Comparison of ENCODE assay signal across 12 mouse cellular contexts in genomic region chr8:123634395-123635131, GRCm38 (mm10). TPM values are rescaled to one million over a fixed set of nuclear protein-coding genes. Genes with fewer than 3 reads are reported as not detected.
DNase-seq lines count a peak whose midpoint lies in the region; ATAC-seq and TF ChIP-seq lines count a peak whose summit lies in the region.
"Had no signal": no experiment of that assay in that cellular context is flagged by ENCODE, and none has a peak within 500 bp of the region (broad histone marks: within the 10 kb centered on the region; RNA-seq: fewer than 3 reads in every experiment).

No protein-coding gene starts in this region.

- CTCF ChIA-PET in Patski (lab: Charles Lee) = interaction anchor here (1.1 to 3.4 kb wide), 5 partner anchors 10 to 147 kb away, joined by 3 to 19 read pairs (median 9); no protein-coding TSS in a partner anchor

- no peak overlapping the region for H3K9ac ChIP-seq in lung, embryonic 14.5 days
- H3K9ac ChIP-seq in stomach, postnatal 0 days (ENCODE audit: low read length) = no peak overlapping the region
- H3K9ac ChIP-seq: forebrain, embryonic 12.5 days; limb, embryonic 15.5 days had no signal

- no peaks in the 10 kb centered on the region for H3K36me3 ChIP-seq in lung, embryonic 14.5 days (ENCODE audit: insufficient read depth)
- H3K36me3 ChIP-seq in stomach, postnatal 0 days (ENCODE audit: control insufficient read depth, insufficient read depth, low read length) = no peaks in the 10 kb centered on the region
- H3K36me3 ChIP-seq: forebrain, embryonic 12.5 days; limb, embryonic 15.5 days had no signal

- DNase-seq in heart, adult 9 months (ENCODE audit: low spot score in 2 of 2) = peak; percentile 42 to 46
- DNase-seq in heart, postnatal 36 days = no peak
- no peak for DNase-seq in lung, embryonic 14.5 days
- no peak for DNase-seq in lung, postnatal 25 days (ENCODE audit: low spot score)
- DNase-seq in Patski (ENCODE audit: low read depth, low spot score) = peak; percentile 82
- no peak for DNase-seq in stomach, postnatal 0 days (ENCODE audit: low spot score)
- DNase-seq: kidney, adult 11 months; lung, postnatal 14 days; spleen, adult 18-20 months had no signal

- WGBS in lung, embryonic 14.5 days = 28% methylated on average over 3 of the region's 3 CpGs
- WGBS in stomach, postnatal 0 days = 12% methylated on average over 3 of the region's 3 CpGs

- no peak overlapping the region for H3K4me3 ChIP-seq in lung, embryonic 14.5 days (ENCODE audit: low read depth, low read length)
- no peak overlapping the region for H3K4me3 ChIP-seq in stomach, postnatal 0 days (ENCODE audit: low read depth, low read length)
- H3K4me3 ChIP-seq: forebrain, embryonic 12.5 days; limb, embryonic 15.5 days had no signal

- intact Hi-C loops in heart, postnatal 36 days (cut with DNase I) = no loop called here

- H3K27ac ChIP-seq in lung, embryonic 14.5 days (ENCODE audit: low read depth) = no peak overlapping the region
- H3K27ac ChIP-seq in stomach, postnatal 0 days (replicated peaks) = no peak overlapping the region; the same call in 1 of the 2 replicates
- H3K27ac ChIP-seq: forebrain, embryonic 12.5 days; limb, embryonic 15.5 days had no signal

- no peak for TF ChIP-seq EP300 in stomach, postnatal 0 days (optimal IDR thresholded peaks at IDR 0.05)

- no peak for ATAC-seq in lung, embryonic 14.5 days (ENCODE audit: insufficient read depth)
- ATAC-seq in Patski = peak; percentile 51
- ATAC-seq in stomach, postnatal 0 days (ENCODE audit: low FRiP score, low TSS enrichment) = peak; percentile 53; the same call in 1 of the 2 replicates
- no peak for ATAC-seq in cerebellum, adult (ENCODE audit: insufficient number of reproducible peaks, low FRiP score, low TSS enrichment)

- H3K27me3 ChIP-seq in lung, embryonic 14.5 days (ENCODE audit: insufficient read depth, low read length) = no peaks in the 10 kb centered on the region
- H3K27me3 ChIP-seq in Patski = no peaks in the 10 kb centered on the region
- no peaks in the 10 kb centered on the region for H3K27me3 ChIP-seq in stomach, postnatal 0 days (ENCODE audit: control insufficient read depth, insufficient read depth, low read length)

- no peaks in the 10 kb centered on the region for H3K9me3 ChIP-seq in lung, embryonic 14.5 days (ENCODE audit: low read depth, low read length)
- H3K9me3 ChIP-seq in stomach, postnatal 0 days (ENCODE audit: control insufficient read depth, low read length) = no peaks in the 10 kb centered on the region
- H3K9me3 ChIP-seq: forebrain, embryonic 12.5 days; limb, embryonic 15.5 days had no signal

- no peaks in the 10 kb centered on the region for H3K4me1 ChIP-seq in lung, embryonic 14.5 days (ENCODE audit: insufficient read depth)
- H3K4me1 ChIP-seq in stomach, postnatal 0 days (replicated peaks; ENCODE audit: control insufficient read depth, insufficient read depth) = no peaks in the 10 kb centered on the region

- POLR2A ChIA-PET in Patski (lab: Charles Lee) = no interaction called here

- no peak overlapping the region for H3K4me2 ChIP-seq in lung, embryonic 14.5 days
- H3K4me2 ChIP-seq in stomach, postnatal 0 days (replicated peaks; ENCODE audit: low read depth) = no peak overlapping the region
- H3K4me2 ChIP-seq: forebrain, embryonic 12.5 days; limb, embryonic 15.5 days had no signal

- in situ Hi-C loops in Patski (cut with MboI; ENCODE audit: low pct_unique_long_range_greater_than_20kb) = no loop called here

- peak; percentile 14; the same call in 1 of the 2 replicates for TF ChIP-seq CTCF in lung, embryonic 14.5 days (IDR thresholded peaks at IDR 0.05; ENCODE audit: low read depth)
- TF ChIP-seq CTCF in Patski (IDR thresholded peaks at IDR 0.05) = peak; percentile 47
- TF ChIP-seq CTCF in stomach, postnatal 0 days (IDR thresholded peaks at IDR 0.05; ENCODE audit: low read depth) = peak; percentile 30

RNA-seq across cellular contexts. Expression of gene Rhou, which starts 19.2 kb away (rescaled TPM):
- 1 to 10 TPM; 6.6 to 8.3 TPM for total RNA-seq in heart, postnatal 36 days (2021)
- 12.3 and 12.9 TPM in 2 replicates for polyA plus RNA-seq in lung, embryonic 14.5 days (2014; fragmentation: Nextera tagmentation; extraction: Ambion mirVana)
- polyA plus RNA-seq in Patski (2021) = 73.3 TPM
- polyA plus RNA-seq in stomach, postnatal 0 days (2015; fragmentation: Nextera tagmentation; extraction: Ambion mirVana) = 7.3 and 10.9 TPM in 2 replicates

Comparison
In these comparisons a context has a peak if more than half of its experiments do, and no peak if none do; other contexts are left out.
1. DNase-seq: peak in heart, adult 9 months (2 of 2) and Patski (single experiment); none in heart, postnatal 36 days (0 of 2), lung, embryonic 14.5 days (single experiment), lung, postnatal 25 days (single experiment) and stomach, postnatal 0 days (single experiment).
2. ATAC-seq: peak in Patski (single experiment) and stomach, postnatal 0 days (single experiment); none in lung, embryonic 14.5 days (single experiment) and cerebellum, adult (single experiment).
3. Peak in every context shown above with its lines, with median percentiles within 50 percentile points of each other: CTCF ChIP-seq.